Mouse (Mus musculus) heart, adult 2 months (tissue): ENCODE measurements around the gene Usp36.

Experiments
- CTCF ChIP-seq: fragments of 200-600 bp; IDR thresholded peaks from 2 replicates; pipeline ENCODE4 v1.8.1; 2022; ENCODE audit warnings: antibody characterized with exemption, mild to moderate bottlenecking, moderate library complexity
- EP300 ChIP-seq: fragments of 200-500 bp; IDR thresholded peaks from 2 replicates; pipeline ENCODE4 v1.6.1; 2011; ENCODE audit warnings: low read depth, low read length, control low read depth; ENCODE audit not compliant: insufficient read depth
- POLR2A ChIP-seq: fragments of 200-500 bp; IDR thresholded peaks from 2 replicates; pipeline ENCODE4 v1.6.1; 2011; ENCODE audit warnings: mild to moderate bottlenecking, low read depth, low read length, control low read depth; ENCODE audit not compliant: insufficient read depth

- TF ChIP-seq CTCF (no peak), POLR2A (no peak), EP300 (no peak)
These were observed 7.9 kb upstream of the Usp36 start for GRCm38 (mm10) chr11:118297967-118298366.
